Mouse (Mus musculus): ENCODE results near the gene Spock1. TPM values are rescaled to one million over a fixed set of nuclear protein-coding genes. Genes with fewer than 3 reads are reported as not detected.

Gene Spock1
- polyA plus RNA-seq, 1 experiment from 2014 or later = 0.70 TPM

- 86% methylated on average over 8 of the region's 8 CpGs for WGBS
- no peaks in the 10 kb centered on the region for H3K36me3 ChIP-seq
- H3K27me3 ChIP-seq (replicated peaks) = no peaks in the 10 kb centered on the region
- no peak overlapping the region for H3K4me3 ChIP-seq
- H3K4me2 ChIP-seq = no peak overlapping the region
- ATAC-seq (ENCODE audit: insufficient number of reproducible peaks, low FRiP score) = no peak
- no peaks in the 10 kb centered on the region for H3K4me1 ChIP-seq (replicated peaks)
- H3K27ac ChIP-seq (ENCODE audit: poor library complexity, severe bottlenecking) = no peak overlapping the region
- no peak overlapping the region for H3K9ac ChIP-seq
- no peaks in the 10 kb centered on the region for H3K9me3 ChIP-seq (replicated peaks)
These were observed 339.7 kb downstream of the Spock1 start for GRCm38 (mm10) chr13:57568404-57568803.

GRCm38 (mm10) chr13:57555186-57555585, 352.9 kb downstream of the Spock1 start:
- no peaks in the 10 kb centered on the region for H3K36me3 ChIP-seq
- no peaks in the 10 kb centered on the region for H3K4me1 ChIP-seq (replicated peaks)
- H3K9me3 ChIP-seq (replicated peaks) = no peaks in the 10 kb centered on the region
- H3K4me2 ChIP-seq = no peak overlapping the region
- no peak overlapping the region for H3K9ac ChIP-seq
- 52% methylated on average over 4 of the region's 4 CpGs for WGBS
- no peak for ATAC-seq (ENCODE audit: insufficient number of reproducible peaks, low FRiP score)
- no peak overlapping the region for H3K27ac ChIP-seq (ENCODE audit: poor library complexity, severe bottlenecking)
- no peaks in the 10 kb centered on the region for H3K27me3 ChIP-seq (replicated peaks)
- no peak overlapping the region for H3K4me3 ChIP-seq

- Histone ChIP-seq H3K36me3 (no peaks in the 10 kb centered on the region), H3K9me3 (replicated peaks) (no peaks in the 10 kb centered on the region), H3K9ac (no peak overlapping the region), H3K4me2 (no peak overlapping the region), H3K27me3 (replicated peaks) (0 out of 2 replicates have a peak, but pooled peaks cover 4% of the 10 kb centered on the region), H3K4me3 (no peak overlapping the region), H3K27ac (ENCODE audit: poor library complexity, severe bottlenecking) (no peak overlapping the region), H3K4me1 (replicated peaks) (no peaks in the 10 kb centered on the region)
- WGBS = 33% methylated on average over 5 of the region's 5 CpGs
- ATAC-seq (ENCODE audit: insufficient number of reproducible peaks, low FRiP score) = no peak
These were observed 358.4 kb downstream of the Spock1 start for GRCm38 (mm10) chr13:57549743-57550142.

GRCm38 (mm10) chr13:57536988-57537547, 371.1 kb downstream of the Spock1 start:
- H3K9ac ChIP-seq = no peak overlapping the region
- H3K27me3 ChIP-seq (replicated peaks) = peaks cover 8% of the 10 kb centered on the region
- H3K4me2 ChIP-seq = no peak overlapping the region
- H3K27ac ChIP-seq (ENCODE audit: poor library complexity, severe bottlenecking) = no peak overlapping the region
- H3K36me3 ChIP-seq = no peaks in the 10 kb centered on the region
- no peak for ATAC-seq (ENCODE audit: insufficient number of reproducible peaks, low FRiP score)
- WGBS = 48% methylated on average over 8 of the region's 8 CpGs
- H3K4me3 ChIP-seq = no peak overlapping the region
- peaks cover 10% of the 10 kb centered on the region for H3K4me1 ChIP-seq (replicated peaks)
- H3K9me3 ChIP-seq (replicated peaks) = no peaks in the 10 kb centered on the region

- H3K4me1 ChIP-seq (replicated peaks) = peaks cover 10% of the 10 kb centered on the region
- no peak overlapping the region for H3K4me3 ChIP-seq
- 89% methylated on average over 7 of the region's 7 CpGs for WGBS
- no peak overlapping the region for H3K4me2 ChIP-seq
- no peak overlapping the region for H3K9ac ChIP-seq
- no peak for ATAC-seq (ENCODE audit: insufficient number of reproducible peaks, low FRiP score)
- H3K27me3 ChIP-seq (replicated peaks) = peaks cover 3% of the 10 kb centered on the region
- no peak overlapping the region for H3K27ac ChIP-seq (ENCODE audit: poor library complexity, severe bottlenecking)
- no peaks in the 10 kb centered on the region for H3K36me3 ChIP-seq
- H3K9me3 ChIP-seq (replicated peaks) = no peaks in the 10 kb centered on the region
These were observed 373.8 kb downstream of the Spock1 start for GRCm38 (mm10) chr13:57534325-57534724.

GRCm38 (mm10) chr13:57525946-57526345, 382.2 kb downstream of the Spock1 start:
- Histone ChIP-seq H3K4me2 (no peak overlapping the region), H3K9me3 (replicated peaks) (0 out of 2 replicates have a peak, but pooled peaks cover 6% of the 10 kb centered on the region), H3K9ac (no peak overlapping the region), H3K36me3 (no peaks in the 10 kb centered on the region), H3K27me3 (replicated peaks) (no peaks in the 10 kb centered on the region; the same call in 1 of the 2 replicates), H3K4me3 (no peak overlapping the region), H3K4me1 (replicated peaks) (peaks cover 18% of the 10 kb centered on the region; the same call in 1 of the 2 replicates), H3K27ac (ENCODE audit: poor library complexity, severe bottlenecking) (no peak overlapping the region)
- ATAC-seq (ENCODE audit: insufficient number of reproducible peaks, low FRiP score) = no peak

GRCm38 (mm10) chr13:57524546-57524945, 383.6 kb downstream of the Spock1 start:
- Histone ChIP-seq H3K9ac (no peak overlapping the region), H3K27ac (ENCODE audit: poor library complexity, severe bottlenecking) (no peak overlapping the region), H3K36me3 (no peaks in the 10 kb centered on the region), H3K9me3 (replicated peaks) (0 out of 2 replicates have a peak, but pooled peaks cover 6% of the 10 kb centered on the region), H3K4me2 (no peak overlapping the region), H3K4me3 (no peak overlapping the region), H3K27me3 (replicated peaks) (no peaks in the 10 kb centered on the region; the same call in 1 of the 2 replicates), H3K4me1 (replicated peaks) (peaks cover 18% of the 10 kb centered on the region; the same call in 1 of the 2 replicates)
- no peak for ATAC-seq (ENCODE audit: insufficient number of reproducible peaks, low FRiP score)
- WGBS = 16% methylated on average over 3 of the region's 3 CpGs

- no peak for ATAC-seq (ENCODE audit: insufficient number of reproducible peaks, low FRiP score)
- WGBS = 83% methylated on average over 5 of the region's 5 CpGs
- Histone ChIP-seq H3K9me3 (replicated peaks) (0 out of 2 replicates have a peak, but pooled peaks cover 6% of the 10 kb centered on the region), H3K4me2 (no peak overlapping the region), H3K4me3 (no peak overlapping the region), H3K27ac (ENCODE audit: poor library complexity, severe bottlenecking) (no peak overlapping the region), H3K4me1 (replicated peaks) (peaks cover 13% of the 10 kb centered on the region; the same call in 1 of the 2 replicates), H3K36me3 (no peaks in the 10 kb centered on the region), H3K9ac (no peak overlapping the region), H3K27me3 (replicated peaks) (no peaks in the 10 kb centered on the region; the same call in none of the 2 replicates)
These were observed 384.8 kb downstream of the Spock1 start for GRCm38 (mm10) chr13:57523366-57523765.

- WGBS = 71% methylated on average over 4 of the region's 4 CpGs
- ATAC-seq (ENCODE audit: insufficient number of reproducible peaks, low FRiP score) = no peak
- Histone ChIP-seq H3K27me3 (replicated peaks) (no peaks in the 10 kb centered on the region; the same call in none of the 2 replicates), H3K9me3 (replicated peaks) (0 out of 2 replicates have a peak, but pooled peaks cover 6% of the 10 kb centered on the region), H3K9ac (no peak overlapping the region), H3K4me1 (replicated peaks) (peaks cover 13% of the 10 kb centered on the region; the same call in 1 of the 2 replicates), H3K36me3 (no peaks in the 10 kb centered on the region), H3K4me3 (no peak overlapping the region), H3K4me2 (no peak overlapping the region), H3K27ac (ENCODE audit: poor library complexity, severe bottlenecking) (no peak overlapping the region)
These were observed 385.8 kb downstream of the Spock1 start for GRCm38 (mm10) chr13:57522319-57522718.

- no peak overlapping the region for H3K4me3 ChIP-seq
- no peak overlapping the region for H3K4me2 ChIP-seq
- ATAC-seq (ENCODE audit: insufficient number of reproducible peaks, low FRiP score) = no peak
- no peaks in the 10 kb centered on the region for H3K36me3 ChIP-seq
- no peak overlapping the region for H3K27ac ChIP-seq (ENCODE audit: poor library complexity, severe bottlenecking)
- peaks cover 13% of the 10 kb centered on the region; the same call in 1 of the 2 replicates for H3K4me1 ChIP-seq (replicated peaks)
- H3K9ac ChIP-seq = no peak overlapping the region
- H3K27me3 ChIP-seq (replicated peaks) = no peaks in the 10 kb centered on the region; the same call in none of the 2 replicates
- H3K9me3 ChIP-seq (replicated peaks) = 0 out of 2 replicates have a peak, but pooled peaks cover 6% of the 10 kb centered on the region
- WGBS = 12% methylated on average over 3 of the region's 3 CpGs
These were observed 387.0 kb downstream of the Spock1 start for GRCm38 (mm10) chr13:57521152-57521551.

- no peaks in the 10 kb centered on the region for H3K36me3 ChIP-seq
- WGBS = 55% methylated on average over 11 of the region's 11 CpGs
- H3K4me1 ChIP-seq (replicated peaks) = peaks cover 11% of the 10 kb centered on the region; the same call in 1 of the 2 replicates
- H3K9ac ChIP-seq = no peak overlapping the region
- H3K4me3 ChIP-seq = no peak overlapping the region
- no peak overlapping the region for H3K4me2 ChIP-seq
- ATAC-seq (ENCODE audit: insufficient number of reproducible peaks, low FRiP score) = no peak
- no peak overlapping the region for H3K27ac ChIP-seq (ENCODE audit: poor library complexity, severe bottlenecking)
- H3K9me3 ChIP-seq (replicated peaks) = 0 out of 2 replicates have a peak, but pooled peaks cover 6% of the 10 kb centered on the region
- H3K27me3 ChIP-seq (replicated peaks) = no peaks in the 10 kb centered on the region; the same call in none of the 2 replicates
These were observed 388.3 kb downstream of the Spock1 start for GRCm38 (mm10) chr13:57519790-57520189.

Data from heart, embryonic 12.5 days (tissue).